Mouse (Mus musculus): ENCODE data around the gene Hyls1. TPM values are rescaled to one million over a fixed set of nuclear protein-coding genes. Genes with fewer than 3 reads are reported as not detected.
A peak's percentile ranks its signal among the peaks of the same experiment; 100 is the strongest.

Gene Hyls1
- polyA plus RNA-seq, 1 experiment, result 5.1 TPM

DNA sequence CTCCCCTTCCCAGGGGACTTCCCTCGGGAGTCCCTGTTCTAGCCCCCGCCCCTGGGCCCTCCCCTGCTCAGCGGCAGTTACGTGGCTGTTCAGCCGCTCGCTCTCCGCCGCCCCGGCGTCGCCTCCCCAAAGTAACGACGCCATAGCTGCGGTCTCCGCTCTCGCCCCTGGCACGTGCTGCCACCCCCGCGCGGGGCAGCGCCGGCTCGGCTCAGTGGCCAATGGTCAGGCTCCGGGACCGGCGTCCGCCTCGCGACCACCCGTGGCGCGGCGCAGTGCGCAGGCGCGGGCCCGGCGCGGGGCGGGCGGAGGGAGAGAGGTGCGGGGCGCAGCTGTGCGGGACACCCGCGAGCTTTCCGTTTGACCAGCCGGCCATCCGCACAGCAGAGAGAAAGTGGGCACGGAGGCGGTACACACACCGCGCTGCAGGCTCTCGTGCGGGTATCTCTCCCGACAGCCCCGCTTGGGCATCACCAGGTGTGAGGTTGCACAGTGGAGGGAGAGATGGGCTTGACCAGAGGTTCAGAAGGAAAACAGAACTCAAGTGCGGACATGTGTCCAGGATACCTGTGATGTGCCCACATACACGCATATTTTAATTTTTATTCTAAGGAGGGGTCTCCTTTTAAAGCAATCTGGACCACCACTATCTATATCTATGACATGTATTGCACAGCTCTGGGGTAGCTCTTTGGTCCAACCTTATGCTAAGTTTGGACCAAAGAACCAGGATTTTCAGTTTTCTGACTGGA is 11.8 kb downstream of the Hyls1 start, which contains the start of the genes Ddx25 and Pus3:
Gene Ddx25, minus strand, starts transcription at position 272 of the 752 bp plus-strand sequence.
Gene Pus3, plus strand, starts transcription at position 339 of the 752 bp plus-strand sequence.
- H3K27me3 ChIP-seq (ENCODE audit: control insufficient read depth, insufficient read depth, insufficient read length), result peaks cover 31% of the 10 kb centered on the region
- TF ChIP-seq MYOD1 (IDR thresholded peaks at IDR 0.05; ENCODE audit: control insufficient read depth in 1 of 3, insufficient read length in 2 of 3, low read depth in 2 of 3) (no peak), TCF12 (IDR thresholded peaks at IDR 0.05; ENCODE audit: insufficient read depth, poor library complexity, severe bottlenecking) (no peak), MAX (IDR thresholded peaks at IDR 0.05; ENCODE audit: low read depth) (no peak), CEBPB (IDR thresholded peaks at IDR 0.05; ENCODE audit: insufficient read depth, poor library complexity, severe bottlenecking) (no peak), POLR2A (IDR thresholded peaks at IDR 0.05; ENCODE audit: insufficient read length, low read depth) (no peak), E2F4 (IDR thresholded peaks at IDR 0.05; ENCODE audit: insufficient read depth) (no peak), SRF (IDR thresholded peaks at IDR 0.05; ENCODE audit: control insufficient read depth, insufficient read length, low read depth) (no peak), POLR2AphosphoS2 (IDR thresholded peaks at IDR 0.05; ENCODE audit: insufficient read length, low read depth) (no peak)
- H3K79me2 ChIP-seq (ENCODE audit: control insufficient read depth, insufficient read depth), result peaks cover 40% of the 10 kb centered on the region
- peak within 1 kb of the TSS; percentile 42 for H3K4me3 ChIP-seq
- peak within 1 kb of the TSS; percentile 97 for H3K4me2 ChIP-seq (ENCODE audit: low read depth)
- peaks cover 20% of the 10 kb centered on the region for H3K36me3 ChIP-seq (ENCODE audit: control insufficient read depth, insufficient read depth)
- H3ac ChIP-seq (ENCODE audit: control insufficient read depth, insufficient read length), result no peak within 1 kb of the TSS

DNA sequence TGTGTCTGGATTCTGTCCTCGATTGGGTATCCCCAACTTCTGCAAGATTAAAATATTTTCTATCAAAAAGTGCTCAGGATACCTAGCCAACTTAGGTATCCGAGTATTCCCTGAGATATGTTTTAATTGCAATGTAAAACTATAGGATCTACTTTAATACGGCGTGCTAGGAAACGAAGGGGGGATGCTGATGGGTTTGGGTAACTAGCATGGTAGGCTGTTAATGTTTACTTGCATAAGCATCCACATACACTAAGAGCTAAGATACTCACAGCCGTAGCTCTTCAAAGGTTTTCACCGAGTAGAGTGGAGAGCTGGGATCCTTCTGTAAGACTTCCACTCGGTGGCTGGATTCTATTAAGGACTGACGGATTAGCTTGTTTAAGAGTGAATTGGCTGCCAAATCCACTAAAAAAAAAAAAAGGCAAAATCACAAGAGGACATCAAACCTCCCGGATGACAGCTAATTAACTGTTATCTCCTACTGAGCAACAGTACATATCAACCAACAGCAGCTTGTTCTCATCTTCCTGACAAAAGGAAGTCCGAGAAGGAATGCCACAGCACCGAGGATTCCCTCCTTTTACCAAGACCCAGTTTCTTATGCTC is 13.6 kb downstream of the Hyls1 start:
- no peak for TF ChIP-seq REST (IDR thresholded peaks at IDR 0.05; ENCODE audit: insufficient read depth, insufficient read length)
- no peak for TF ChIP-seq POLR2A (IDR thresholded peaks at IDR 0.05; ENCODE audit: insufficient read length, low read depth)
- TF ChIP-seq TCF3 (IDR thresholded peaks at IDR 0.05; ENCODE audit: insufficient read length, low read depth), result no peak
- no peak for TF ChIP-seq TCF12 (IDR thresholded peaks at IDR 0.05; ENCODE audit: insufficient read depth, poor library complexity, severe bottlenecking)
- TF ChIP-seq MAX (IDR thresholded peaks at IDR 0.05; ENCODE audit: low read depth), result no peak
- TF ChIP-seq CEBPB (IDR thresholded peaks at IDR 0.05; ENCODE audit: insufficient read depth, poor library complexity, severe bottlenecking), result no peak
- TF ChIP-seq SRF (IDR thresholded peaks at IDR 0.05; ENCODE audit: control insufficient read depth, insufficient read length, low read depth), result no peak
- no peak for TF ChIP-seq POLR2AphosphoS2 (IDR thresholded peaks at IDR 0.05; ENCODE audit: insufficient read length, low read depth)
- no peak for TF ChIP-seq USF1 (IDR thresholded peaks at IDR 0.05; ENCODE audit: low read depth)
- TF ChIP-seq E2F4 (IDR thresholded peaks at IDR 0.05; ENCODE audit: insufficient read depth), result no peak
- TF ChIP-seq MYOG (IDR thresholded peaks at IDR 0.05; ENCODE audit: control insufficient read depth in 1 of 3, insufficient read depth in 1 of 3, insufficient read length in 2 of 3, low read depth in 2 of 3), result no peak
- no peak for TF ChIP-seq MYOD1 (IDR thresholded peaks at IDR 0.05; ENCODE audit: control insufficient read depth in 1 of 3, insufficient read length in 2 of 3, low read depth in 2 of 3)
- Histone ChIP-seq H3K27me3 (ENCODE audit: control insufficient read depth, insufficient read depth, insufficient read length) (peaks cover 39% of the 10 kb centered on the region), H3K36me3 (ENCODE audit: control insufficient read depth, insufficient read depth) (peaks cover 7% of the 10 kb centered on the region), H3K79me2 (ENCODE audit: control insufficient read depth, insufficient read depth) (peaks cover 22% of the 10 kb centered on the region), H3K4me2 (ENCODE audit: low read depth) (no peak overlapping the region), H3K4me3 (no peak overlapping the region), H3ac (ENCODE audit: control insufficient read depth, insufficient read length) (no peak overlapping the region)

DNA sequence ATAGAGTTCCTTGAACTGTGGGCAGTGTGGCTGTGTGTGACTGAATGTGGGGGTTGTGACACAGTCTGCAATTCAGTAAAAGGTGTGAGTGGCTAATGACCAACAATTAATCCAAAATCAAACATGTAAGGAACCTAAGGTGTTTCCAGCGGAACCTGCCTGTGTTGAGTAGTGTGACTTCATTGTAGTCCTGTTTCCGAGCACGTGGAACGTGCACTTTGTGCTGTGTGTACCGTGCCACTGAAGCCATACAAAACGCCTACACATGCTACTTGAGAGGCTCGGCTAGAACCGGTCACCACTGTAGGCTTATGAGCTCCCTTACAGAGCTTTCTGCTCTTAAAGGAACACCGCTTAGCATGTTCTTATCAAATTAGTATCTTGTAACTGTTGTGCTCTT is 21.7 kb downstream of the Hyls1 start:
- Histone ChIP-seq H3K79me2 (ENCODE audit: control insufficient read depth, insufficient read depth) (no peaks in the 10 kb centered on the region), H3K4me3 (no peak overlapping the region), H3K4me2 (ENCODE audit: low read depth) (no peak overlapping the region), H3ac (ENCODE audit: control insufficient read depth, insufficient read length) (no peak overlapping the region), H3K36me3 (ENCODE audit: control insufficient read depth, insufficient read depth) (no peaks in the 10 kb centered on the region), H3K27me3 (ENCODE audit: control insufficient read depth, insufficient read depth, insufficient read length) (peaks cover 9% of the 10 kb centered on the region)
- no peak for TF ChIP-seq REST (IDR thresholded peaks at IDR 0.05; ENCODE audit: insufficient read depth, insufficient read length)

DNA sequence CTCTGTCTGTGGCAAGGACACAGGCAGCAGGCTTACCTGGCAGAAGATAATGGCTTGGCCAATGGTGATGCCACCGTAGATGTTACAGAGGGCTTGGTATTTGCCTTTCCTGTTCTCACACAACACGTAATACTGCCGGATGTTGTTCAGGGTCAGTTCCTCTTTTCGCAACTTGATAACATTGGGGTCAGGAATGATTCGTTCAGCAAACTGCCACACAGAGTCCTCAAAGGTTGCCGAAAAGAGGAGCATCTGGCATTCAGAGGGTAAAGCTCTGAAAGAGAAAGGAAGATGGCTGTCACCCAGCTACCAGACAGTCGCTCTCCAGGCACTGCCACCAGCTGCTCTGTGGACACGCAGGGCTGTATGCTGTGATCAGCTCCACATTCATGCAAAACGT is 23.5 kb downstream of the Hyls1 start:
- Histone ChIP-seq H3ac (ENCODE audit: control insufficient read depth, insufficient read length) (no peak overlapping the region), H3K79me2 (ENCODE audit: control insufficient read depth, insufficient read depth) (no peaks in the 10 kb centered on the region), H3K4me2 (ENCODE audit: low read depth) (no peak overlapping the region), H3K4me3 (no peak overlapping the region), H3K27me3 (ENCODE audit: control insufficient read depth, insufficient read depth, insufficient read length) (no peaks in the 10 kb centered on the region), H3K36me3 (ENCODE audit: control insufficient read depth, insufficient read depth) (no peaks in the 10 kb centered on the region)
- TF ChIP-seq POLR2A (IDR thresholded peaks at IDR 0.05; ENCODE audit: insufficient read length, low read depth) (no peak), MAX (IDR thresholded peaks at IDR 0.05; ENCODE audit: low read depth) (no peak), TCF12 (IDR thresholded peaks at IDR 0.05; ENCODE audit: insufficient read depth, poor library complexity, severe bottlenecking) (no peak), REST (IDR thresholded peaks at IDR 0.05; ENCODE audit: insufficient read depth, insufficient read length) (no peak), SRF (IDR thresholded peaks at IDR 0.05; ENCODE audit: control insufficient read depth, insufficient read length, low read depth) (no peak), USF1 (IDR thresholded peaks at IDR 0.05; ENCODE audit: low read depth) (no peak)

DNA sequence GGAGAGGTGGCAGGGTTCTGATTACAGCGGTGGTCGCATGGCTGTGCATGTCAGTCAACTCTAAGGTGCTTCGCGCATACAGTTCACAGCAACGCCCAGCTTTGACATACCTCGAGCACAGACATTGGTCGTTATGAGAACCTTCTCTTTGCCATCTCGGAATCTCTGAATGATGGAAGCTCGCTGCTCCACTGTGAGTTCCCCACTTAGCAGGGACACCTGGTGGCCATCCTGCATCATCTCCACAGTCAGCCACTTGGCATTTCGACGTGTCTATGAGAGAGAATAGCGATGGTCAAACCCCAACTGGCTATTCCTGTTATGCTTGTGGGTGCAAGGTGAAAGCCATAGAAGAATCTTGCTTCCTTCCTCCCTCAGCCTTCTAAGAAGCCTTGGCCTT is 24.5 kb downstream of the Hyls1 start:
- TF ChIP-seq POLR2AphosphoS2 (IDR thresholded peaks at IDR 0.05; ENCODE audit: insufficient read length, low read depth) (no peak), TCF3 (IDR thresholded peaks at IDR 0.05; ENCODE audit: insufficient read length, low read depth) (no peak), CEBPB (IDR thresholded peaks at IDR 0.05; ENCODE audit: insufficient read depth, poor library complexity, severe bottlenecking) (no peak), MYOD1 (IDR thresholded peaks at IDR 0.05; ENCODE audit: control insufficient read depth in 1 of 3, insufficient read length in 2 of 3, low read depth in 2 of 3) (no peak), USF1 (IDR thresholded peaks at IDR 0.05; ENCODE audit: low read depth) (no peak), SRF (IDR thresholded peaks at IDR 0.05; ENCODE audit: control insufficient read depth, insufficient read length, low read depth) (no peak), E2F4 (IDR thresholded peaks at IDR 0.05; ENCODE audit: insufficient read depth) (no peak), REST (IDR thresholded peaks at IDR 0.05; ENCODE audit: insufficient read depth, insufficient read length) (no peak), MYOG (IDR thresholded peaks at IDR 0.05; ENCODE audit: control insufficient read depth in 1 of 3, insufficient read depth in 1 of 3, insufficient read length in 2 of 3, low read depth in 2 of 3) (no peak), POLR2A (IDR thresholded peaks at IDR 0.05; ENCODE audit: insufficient read length, low read depth) (no peak), MAX (IDR thresholded peaks at IDR 0.05; ENCODE audit: low read depth) (no peak), TCF12 (IDR thresholded peaks at IDR 0.05; ENCODE audit: insufficient read depth, poor library complexity, severe bottlenecking) (no peak)

More for the DNA sequence above, 24.5 kb downstream of the Hyls1 start:
- Histone ChIP-seq H3K4me3 (no peak overlapping the region), H3K36me3 (ENCODE audit: control insufficient read depth, insufficient read depth) (no peaks in the 10 kb centered on the region), H3K27me3 (ENCODE audit: control insufficient read depth, insufficient read depth, insufficient read length) (no peaks in the 10 kb centered on the region), H3K79me2 (ENCODE audit: control insufficient read depth, insufficient read depth) (no peaks in the 10 kb centered on the region), H3K4me2 (ENCODE audit: low read depth) (no peak overlapping the region), H3ac (ENCODE audit: control insufficient read depth, insufficient read length) (no peak overlapping the region)
